Mouse (Mus musculus) testis, adult 2 months (tissue): ENCODE results near the gene Cib3. TPM values are rescaled to one million over a fixed set of nuclear protein-coding genes. Genes with fewer than 3 reads are reported as not detected.

Source experiments
- H3K27ac ChIP-seq: fragments of 200-500 bp; 2 replicates; pipeline ENCODE4 v1.5.1; 2012; ENCODE audit warnings: low read depth, low read length; ENCODE audit not compliant: control insufficient read depth, insufficient read depth
- H3K27me3 ChIP-seq: fragments of 200-500 bp; 2 replicates; pipeline ENCODE4 v1.6.1; 2012; ENCODE audit warnings: mild to moderate bottlenecking, low read length, moderate library complexity; ENCODE audit not compliant: control insufficient read depth, insufficient read depth
- H3K36me3 ChIP-seq: fragments of 200-500 bp; 2 replicates; pipeline ENCODE4 v1.6.1; 2012; ENCODE audit warnings: mild to moderate bottlenecking, low read length; ENCODE audit not compliant: control insufficient read depth, insufficient read depth
- H3K4me1 ChIP-seq: fragments of 200-500 bp; 2 replicates; pipeline ENCODE4 v1.6.1; 2012; ENCODE audit warnings: low read length; ENCODE audit not compliant: control insufficient read depth, insufficient read depth
- H3K4me3 ChIP-seq: fragments of 200-500 bp; 2 replicates; pipeline ENCODE4 v1.5.1; 2012; ENCODE audit warnings: low read depth, mild to moderate bottlenecking, low read length, moderate library complexity, mixed read lengths; ENCODE audit not compliant: control insufficient read depth
- CTCF ChIP-seq: fragments of 200-500 bp; IDR thresholded peaks from 2 replicates; pipeline ENCODE4 v1.5.1; 2012; ENCODE audit warnings: low read depth, mild to moderate bottlenecking, inconsistent platforms, low read length, moderate library complexity; ENCODE audit not compliant: control insufficient read depth, insufficient read depth, insufficient replicate concordance
- POLR2A ChIP-seq: fragments of 200-500 bp; IDR thresholded peaks from 2 replicates; pipeline ENCODE4 v1.6.1; 2012; ENCODE audit warnings: low read depth, mild to moderate bottlenecking, inconsistent platforms, low read length, moderate library complexity; ENCODE audit not compliant: control insufficient read depth
- polyA plus RNA-seq: library from polyadenylated mRNA; depleted of rRNA; stranded (reverse); fragments of >200 nt; gene quantifications from 2 replicates; pipeline ENCODE4 v1.2.3, GENCODE M21; 2012

Gene Cib3
- polyA plus RNA-seq, 1 experiment = 0.05 TPM

GRCm38 (mm10) chr8:72210222-72210621 is 2.4 kb downstream of the Cib3 start:
- no peaks in the 10 kb centered on the region; the same call in 1 of the 2 replicates for H3K4me1 ChIP-seq
- TF ChIP-seq POLR2A = no peak
- TF ChIP-seq CTCF = no peak
- H3K27ac ChIP-seq = no peak overlapping the region
- H3K36me3 ChIP-seq = no peaks in the 10 kb centered on the region
- H3K27me3 ChIP-seq = no peaks in the 10 kb centered on the region
- H3K4me3 ChIP-seq = no peak overlapping the region

DNA sequence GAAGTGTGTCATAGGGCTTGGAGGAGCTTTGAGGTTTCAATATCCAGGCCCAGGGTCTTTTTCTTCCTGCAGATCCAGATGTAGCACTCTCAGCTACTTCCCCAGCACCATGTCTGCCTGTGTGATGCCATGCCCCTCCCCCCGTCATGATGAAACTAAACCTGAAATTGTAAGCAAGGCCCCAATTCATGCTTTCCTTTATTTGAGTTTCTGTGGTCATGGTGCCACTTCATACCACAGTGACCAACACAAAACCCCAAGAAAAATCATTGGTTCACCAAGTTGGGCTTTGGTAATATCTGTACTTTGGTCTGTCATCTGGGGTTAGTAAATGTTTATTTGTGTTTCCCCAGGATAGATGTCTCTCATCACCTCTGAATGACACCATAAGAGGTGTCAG is 4.1 kb downstream of the Cib3 start:
- Histone ChIP-seq H3K4me1 (no peaks in the 10 kb centered on the region; the same call in 1 of the 2 replicates), H3K27ac (no peak overlapping the region), H3K36me3 (no peaks in the 10 kb centered on the region), H3K27me3 (no peaks in the 10 kb centered on the region), H3K4me3 (no peak overlapping the region)
- TF ChIP-seq CTCF (no peak), POLR2A (no peak)

GRCm38 (mm10) chr8:72197997-72198396 is 14.6 kb downstream of the Cib3 start:
- no peak overlapping the region for H3K27ac ChIP-seq
- H3K27me3 ChIP-seq = no peaks in the 10 kb centered on the region
- TF ChIP-seq POLR2A (no peak), CTCF (no peak)
- no peaks in the 10 kb centered on the region for H3K36me3 ChIP-seq
- no peak overlapping the region for H3K4me3 ChIP-seq
- H3K4me1 ChIP-seq = no peaks in the 10 kb centered on the region

DNA sequence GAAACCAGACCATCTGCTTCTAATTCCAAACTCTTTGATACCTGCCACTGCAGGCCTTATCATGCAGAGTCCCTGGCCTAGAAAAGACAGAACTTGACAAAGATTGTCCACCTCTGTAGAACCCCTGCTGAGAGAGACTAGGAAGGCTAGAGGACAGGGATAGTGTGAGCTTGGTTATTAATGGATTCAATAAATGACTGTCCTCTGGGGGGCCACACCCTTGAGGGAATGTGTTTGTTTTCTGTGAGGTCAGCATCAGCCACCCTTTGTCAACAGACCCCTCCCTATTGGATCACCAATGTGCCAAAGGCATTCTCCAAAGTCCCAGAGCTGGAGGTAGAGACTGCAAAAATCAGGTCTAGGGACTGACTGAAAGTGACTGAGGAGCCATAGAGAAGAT is 20.6 kb downstream of the Cib3 start:
- H3K4me1 ChIP-seq = no peaks in the 10 kb centered on the region
- H3K4me3 ChIP-seq = no peak overlapping the region
- H3K36me3 ChIP-seq = no peaks in the 10 kb centered on the region
- H3K27me3 ChIP-seq = no peaks in the 10 kb centered on the region
- no peak overlapping the region for H3K27ac ChIP-seq
- no peak for TF ChIP-seq POLR2A
- no peak for TF ChIP-seq CTCF

- Histone ChIP-seq H3K36me3 (no peaks in the 10 kb centered on the region), H3K4me1 (no peaks in the 10 kb centered on the region), H3K27ac (no peak overlapping the region), H3K4me3 (no peak overlapping the region), H3K27me3 (no peaks in the 10 kb centered on the region)
- TF ChIP-seq POLR2A (no peak), CTCF (no peak)
Observed at GRCm38 (mm10) chr8:72190215-72190539, 22.5 kb downstream of the Cib3 start.

- no peaks in the 10 kb centered on the region for H3K36me3 ChIP-seq
- TF ChIP-seq POLR2A = no peak
- no peak for TF ChIP-seq CTCF
- no peak within 1 kb of the TSS for H3K27ac ChIP-seq
- H3K4me1 ChIP-seq = no peaks in the 10 kb centered on the region
- no peaks in the 10 kb centered on the region for H3K27me3 ChIP-seq
- no peak within 1 kb of the TSS for H3K4me3 ChIP-seq
Observed at GRCm38 (mm10) chr8:72189417-72190214, 23.0 kb downstream of the Cib3 start, which contains the start of gene Hsh2d. Gene Hsh2d, plus strand, starts transcription at chr8:72189638.

GRCm38 (mm10) chr8:72187793-72188331 is 24.8 kb downstream of the Cib3 start:
- no peak overlapping the region for H3K27ac ChIP-seq
- TF ChIP-seq CTCF = no peak
- TF ChIP-seq POLR2A = no peak
- H3K4me1 ChIP-seq = no peaks in the 10 kb centered on the region
- no peak overlapping the region for H3K4me3 ChIP-seq
- no peaks in the 10 kb centered on the region for H3K36me3 ChIP-seq
- H3K27me3 ChIP-seq = no peaks in the 10 kb centered on the region

- Histone ChIP-seq H3K4me3 (no peak overlapping the region), H3K36me3 (no peaks in the 10 kb centered on the region), H3K27ac (no peak overlapping the region), H3K27me3 (no peaks in the 10 kb centered on the region), H3K4me1 (no peaks in the 10 kb centered on the region)
- TF ChIP-seq POLR2A (no peak), CTCF (no peak)
Observed at GRCm38 (mm10) chr8:72183554-72184202, 29.0 kb downstream of the Cib3 start.
